Mouse (Mus musculus): ENCODE measurements around the gene Abcg4. TPM values are rescaled to one million over a fixed set of nuclear protein-coding genes. Genes with fewer than 3 reads are reported as not detected.
"Not testable (repeated sequence)": the region's sequence is repeated elsewhere in the genome, so short reads cannot be mapped to it uniquely, and the experiment has no call there.

Gene Abcg4
- polyA plus RNA-seq, 1 experiment from 2014 or later, result 7.1 TPM

GRCm38 (mm10) chr9:44323656-44324055 lies 35.2 kb upstream of the Abcg4 start:
- not testable (repeated sequence) for H3K27ac ChIP-seq (ENCODE audit: low read depth, low read length); H3K36me3 ChIP-seq (ENCODE audit: control insufficient read depth, insufficient read depth, low read length); H3K9me3 ChIP-seq (replicated peaks; ENCODE audit: control insufficient read depth, low read length); H3K4me2 ChIP-seq (ENCODE audit: low read length); H3K27me3 ChIP-seq (replicated peaks; ENCODE audit: control insufficient read depth, insufficient read depth, low read length); ATAC-seq; H3K4me3 ChIP-seq (ENCODE audit: low read depth, low read length); DNase-seq (ENCODE audit: low spot score); H3K9ac ChIP-seq (ENCODE audit: low read length)
- H3K4me1 ChIP-seq (ENCODE audit: control insufficient read depth, insufficient read depth, low read length), result peaks cover 20% of the 10 kb centered on the region
- 80% methylated on average over 3 of the region's 4 CpGs for WGBS

GRCm38 (mm10) chr9:44320799-44321133 lies 32.4 kb upstream of the Abcg4 start:
- 27% methylated on average over 6 of the region's 6 CpGs for WGBS
- Histone ChIP-seq H3K9me3 (replicated peaks; ENCODE audit: control insufficient read depth, low read length) (no peaks in the 10 kb centered on the region), H3K27ac (ENCODE audit: low read depth, low read length) (peak overlapping the region; percentile 17), H3K4me1 (ENCODE audit: control insufficient read depth, insufficient read depth, low read length) (peaks cover 22% of the 10 kb centered on the region), H3K4me3 (ENCODE audit: low read depth, low read length) (peak overlapping the region; percentile 92), H3K9ac (ENCODE audit: low read length) (peak overlapping the region; percentile 54), H3K36me3 (ENCODE audit: control insufficient read depth, insufficient read depth, low read length) (peaks cover 13% of the 10 kb centered on the region), H3K27me3 (replicated peaks; ENCODE audit: control insufficient read depth, insufficient read depth, low read length) (no peaks in the 10 kb centered on the region), H3K4me2 (ENCODE audit: low read length) (peak overlapping the region; percentile 86)
- ATAC-seq (peak; percentile 8; the same call in 1 of the 2 replicates), DNase-seq (ENCODE audit: low spot score) (peak; percentile 37)

GRCm38 (mm10) chr9:44319887-44320798 lies 31.7 kb upstream of the Abcg4 start, which contains the start of gene C2cd2l:
Gene C2cd2l (minus strand): TSS chr9:44320285.
- ATAC-seq, result peak; percentile 99
- Histone ChIP-seq H3K4me1 (ENCODE audit: control insufficient read depth, insufficient read depth, low read length) (peaks cover 22% of the 10 kb centered on the region), H3K27me3 (replicated peaks; ENCODE audit: control insufficient read depth, insufficient read depth, low read length) (no peaks in the 10 kb centered on the region), H3K4me3 (ENCODE audit: low read depth, low read length) (peak within 1 kb of the TSS; percentile 92), H3K27ac (ENCODE audit: low read depth, low read length) (peak within 1 kb of the TSS; percentile 74), H3K4me2 (ENCODE audit: low read length) (peak within 1 kb of the TSS; percentile 86), H3K9me3 (replicated peaks; ENCODE audit: control insufficient read depth, low read length) (no peaks in the 10 kb centered on the region), H3K9ac (ENCODE audit: low read length) (peak within 1 kb of the TSS; percentile 93), H3K36me3 (ENCODE audit: control insufficient read depth, insufficient read depth, low read length) (peaks cover 19% of the 10 kb centered on the region)
- DNase-seq (ENCODE audit: low spot score), result peak; percentile 99
- WGBS, result under 1% methylated on average over 66 of the region's 67 CpGs

GRCm38 (mm10) chr9:44319105-44319886 lies 30.9 kb upstream of the Abcg4 start:
- peaks cover 27% of the 10 kb centered on the region for H3K36me3 ChIP-seq (ENCODE audit: control insufficient read depth, insufficient read depth, low read length)
- H3K9ac ChIP-seq (ENCODE audit: low read length), result peak overlapping the region; percentile 93
- H3K4me1 ChIP-seq (ENCODE audit: control insufficient read depth, insufficient read depth, low read length), result peaks cover 22% of the 10 kb centered on the region
- peak; percentile 21; the same call in 1 of the 2 replicates for ATAC-seq
- H3K27me3 ChIP-seq (replicated peaks; ENCODE audit: control insufficient read depth, insufficient read depth, low read length), result no peaks in the 10 kb centered on the region
- H3K4me2 ChIP-seq (ENCODE audit: low read length), result peak overlapping the region; percentile 86
- no peaks in the 10 kb centered on the region for H3K9me3 ChIP-seq (replicated peaks; ENCODE audit: control insufficient read depth, low read length)
- WGBS, result 1% methylated on average over 37 of the region's 37 CpGs
- no peak for DNase-seq (ENCODE audit: low spot score)
- H3K27ac ChIP-seq (ENCODE audit: low read depth, low read length), result peak overlapping the region; percentile 74
- peak overlapping the region; percentile 92 for H3K4me3 ChIP-seq (ENCODE audit: low read depth, low read length)

- 32% methylated on average over 3 of the region's 3 CpGs for WGBS
- H3K27ac ChIP-seq (ENCODE audit: low read depth, low read length), result no peak overlapping the region
Observed at GRCm38 (mm10) chr9:44318826-44319095, 30.3 kb upstream of the Abcg4 start.

GRCm38 (mm10) chr9:44318076-44318825 lies 29.8 kb upstream of the Abcg4 start:
- H3K9me3 ChIP-seq (replicated peaks; ENCODE audit: control insufficient read depth, low read length), result no peaks in the 10 kb centered on the region
- no peak for ATAC-seq
- DNase-seq (ENCODE audit: low spot score), result no peak
- no peaks in the 10 kb centered on the region for H3K27me3 ChIP-seq (replicated peaks; ENCODE audit: control insufficient read depth, insufficient read depth, low read length)
- peak overlapping the region; percentile 93 for H3K9ac ChIP-seq (ENCODE audit: low read length)
- no peak overlapping the region for H3K27ac ChIP-seq (ENCODE audit: low read depth, low read length)
- peaks cover 22% of the 10 kb centered on the region for H3K4me1 ChIP-seq (ENCODE audit: control insufficient read depth, insufficient read depth, low read length)
- H3K4me2 ChIP-seq (ENCODE audit: low read length), result peak overlapping the region; percentile 86
- H3K4me3 ChIP-seq (ENCODE audit: low read depth, low read length), result peak overlapping the region; percentile 92
- whole genome bisulfite sequencing, result 43% methylated on average over 5 of the region's 5 CpGs
- H3K36me3 ChIP-seq (ENCODE audit: control insufficient read depth, insufficient read depth, low read length), result peaks cover 37% of the 10 kb centered on the region

More at GRCm38 (mm10) chr9:44318826-44319095, 30.3 kb upstream of the Abcg4 start:
- Histone ChIP-seq H3K9me3 (replicated peaks; ENCODE audit: control insufficient read depth, low read length) (no peaks in the 10 kb centered on the region), H3K4me2 (ENCODE audit: low read length) (peak overlapping the region; percentile 86), H3K9ac (ENCODE audit: low read length) (peak overlapping the region; percentile 93), H3K4me1 (ENCODE audit: control insufficient read depth, insufficient read depth, low read length) (peaks cover 22% of the 10 kb centered on the region), H3K4me3 (ENCODE audit: low read depth, low read length) (peak overlapping the region; percentile 92), H3K36me3 (ENCODE audit: control insufficient read depth, insufficient read depth, low read length) (peaks cover 32% of the 10 kb centered on the region), H3K27me3 (replicated peaks; ENCODE audit: control insufficient read depth, insufficient read depth, low read length) (no peaks in the 10 kb centered on the region)
- DNase-seq (ENCODE audit: low spot score) (no peak), ATAC-seq (no peak)

- Histone ChIP-seq H3K4me3 (ENCODE audit: low read depth, low read length) (no peak overlapping the region), H3K9me3 (replicated peaks; ENCODE audit: control insufficient read depth, low read length) (no peaks in the 10 kb centered on the region), H3K36me3 (ENCODE audit: control insufficient read depth, insufficient read depth, low read length) (peaks cover 45% of the 10 kb centered on the region), H3K27ac (ENCODE audit: low read depth, low read length) (no peak overlapping the region), H3K4me1 (ENCODE audit: control insufficient read depth, insufficient read depth, low read length) (peaks cover 22% of the 10 kb centered on the region), H3K27me3 (replicated peaks; ENCODE audit: control insufficient read depth, insufficient read depth, low read length) (no peaks in the 10 kb centered on the region), H3K9ac (ENCODE audit: low read length) (no peak overlapping the region), H3K4me2 (ENCODE audit: low read length) (no peak overlapping the region)
- WGBS, result 74% methylated on average over 4 of the region's 4 CpGs
- DNase-seq (ENCODE audit: low spot score), result no peak
- ATAC-seq, result no peak
Observed at GRCm38 (mm10) chr9:44317452-44317851, 29.0 kb upstream of the Abcg4 start.

GRCm38 (mm10) chr9:44314910-44315309 lies 26.5 kb upstream of the Abcg4 start:
- no peaks in the 10 kb centered on the region for H3K27me3 ChIP-seq (replicated peaks; ENCODE audit: control insufficient read depth, insufficient read depth, low read length)
- no peaks in the 10 kb centered on the region for H3K9me3 ChIP-seq (replicated peaks; ENCODE audit: control insufficient read depth, low read length)
- ATAC-seq (no peak), DNase-seq (ENCODE audit: low spot score) (no peak)
- H3K27ac ChIP-seq (ENCODE audit: low read depth, low read length), result no peak overlapping the region
- no peak overlapping the region for H3K9ac ChIP-seq (ENCODE audit: low read length)
- peaks cover 17% of the 10 kb centered on the region for H3K4me1 ChIP-seq (ENCODE audit: control insufficient read depth, insufficient read depth, low read length)
- peaks cover 54% of the 10 kb centered on the region for H3K36me3 ChIP-seq (ENCODE audit: control insufficient read depth, insufficient read depth, low read length)
- H3K4me3 ChIP-seq (ENCODE audit: low read depth, low read length), result no peak overlapping the region
- 95% methylated on average over 18 of the region's 18 CpGs for WGBS
- no peak overlapping the region for H3K4me2 ChIP-seq (ENCODE audit: low read length)

Data from forebrain, embryonic 14.5 days (tissue).